Mouse (Mus musculus) brain, embryonic 14.5 days (tissue): ENCODE data around the gene Paqr4.

Experiments
- CTCF ChIP-seq: fragments of 200-500 bp; IDR thresholded peaks from 2 replicates; pipeline ENCODE4 v1.5.1; 2012; ENCODE audit warnings: inconsistent platforms, mild to moderate bottlenecking, moderate library complexity, borderline replicate concordance; ENCODE audit not compliant: insufficient read depth, insufficient read length; ENCODE audit errors: extremely low read depth
- POLR2A ChIP-seq: fragments of 200-500 bp; IDR thresholded peaks from 2 replicates; pipeline ENCODE4 v1.6.1; 2012; ENCODE audit warnings: mild to moderate bottlenecking, inconsistent platforms, borderline replicate concordance; ENCODE audit not compliant: poor library complexity, insufficient read depth, insufficient read length, severe bottlenecking; ENCODE audit errors: extremely low read depth

DNA sequence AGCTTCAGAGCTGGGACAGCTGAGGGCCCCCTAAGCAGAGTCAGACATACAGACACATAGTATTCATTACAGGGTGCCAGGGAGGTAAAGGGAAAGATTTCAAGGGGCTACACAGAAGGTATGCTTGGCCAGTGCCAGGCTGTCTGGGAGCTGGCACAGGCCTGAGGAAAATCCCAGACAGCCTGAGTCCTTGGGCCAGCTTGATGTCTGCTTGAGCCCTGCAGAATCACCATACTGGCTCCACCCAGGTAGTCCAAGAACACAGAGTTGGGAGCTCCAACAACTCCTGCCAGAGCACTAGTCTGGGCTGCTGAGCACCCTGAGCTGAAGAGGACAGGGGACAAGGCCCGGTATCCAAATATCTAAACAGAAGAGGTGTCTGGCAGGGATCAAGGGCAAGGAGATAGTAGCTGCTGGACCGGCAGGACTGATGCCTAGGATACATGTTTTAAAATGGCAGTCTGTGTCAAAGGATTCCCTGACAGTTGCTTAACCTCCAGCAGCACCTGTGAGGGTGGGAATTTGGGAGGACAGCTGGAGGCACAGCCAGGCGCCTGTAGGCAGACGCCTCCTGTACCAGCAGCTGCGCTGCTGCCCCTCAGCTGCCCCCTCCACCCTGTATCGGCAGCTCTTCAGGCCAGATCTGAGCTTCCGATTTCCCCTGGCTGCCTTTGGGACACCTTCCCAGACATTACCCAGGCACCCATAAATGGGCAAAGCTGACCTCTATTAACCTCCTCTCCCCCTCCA lies 18.1 kb downstream of the Paqr4 start, which contains the start of gene 1520401A03Rik:
- no peak for TF ChIP-seq CTCF
- TF ChIP-seq POLR2A: no peak
